Mouse (Mus musculus): ENCODE results near the gene Wdr95. TPM values are rescaled to one million over a fixed set of nuclear protein-coding genes. Genes with fewer than 3 reads are reported as not detected.

The Wdr95 gene
- polyA plus RNA-seq, 1 experiment from 2014 or later: 0.17 TPM

GRCm38 (mm10) chr5:149659414-149659780, 130.9 kb downstream of the Wdr95 start:
- H3K27ac ChIP-seq: no peak overlapping the region
- no peaks in the 10 kb centered on the region for H3K4me1 ChIP-seq
- no peak overlapping the region for H3K4me3 ChIP-seq (replicated peaks)
- 58% methylated on average over 9 of the region's 9 CpGs for WGBS
- H3K9me3 ChIP-seq: no peaks in the 10 kb centered on the region
- H3K4me2 ChIP-seq: no peak overlapping the region
- no peaks in the 10 kb centered on the region for H3K27me3 ChIP-seq (replicated peaks)
- no peaks in the 10 kb centered on the region for H3K36me3 ChIP-seq
- ATAC-seq (ENCODE audit: insufficient read depth, low FRiP score, low read depth): no peak
- no peak overlapping the region for H3K9ac ChIP-seq

- H3K4me1 ChIP-seq: no peaks in the 10 kb centered on the region
- no peaks in the 10 kb centered on the region for H3K27me3 ChIP-seq (replicated peaks)
- H3K9ac ChIP-seq: no peak overlapping the region
- H3K36me3 ChIP-seq: no peaks in the 10 kb centered on the region
- H3K4me2 ChIP-seq: no peak overlapping the region
- H3K9me3 ChIP-seq: no peaks in the 10 kb centered on the region
- H3K4me3 ChIP-seq (replicated peaks): no peak overlapping the region
- WGBS: 87% methylated on average over 6 of the region's 6 CpGs
- no peak overlapping the region for H3K27ac ChIP-seq
- ATAC-seq (ENCODE audit: insufficient read depth, low FRiP score, low read depth): no peak
Measured at GRCm38 (mm10) chr5:149661428-149661827, 132.9 kb downstream of the Wdr95 start.

Other genes starting within 250 kb of the Wdr95 start
- 2.8 TPM in 2 replicates for gene Medag, start 116.9 kb upstream of the Wdr95 start, polyA plus RNA-seq (2015; fragmentation: Nextera tagmentation; extraction: Ambion mirVana)
- gene Tex26, start 89.0 kb upstream of the Wdr95 start, polyA plus RNA-seq (2015; fragmentation: Nextera tagmentation; extraction: Ambion mirVana): 0.27 and 0.41 TPM in 2 replicates
- 52.2 and 54.1 TPM in 2 replicates for gene Hsph1, start 107.7 kb downstream of the Wdr95 start, polyA plus RNA-seq (2015; fragmentation: Nextera tagmentation; extraction: Ambion mirVana)
- 10.6 and 12.5 TPM in 2 replicates for gene B3glct, start 149.6 kb downstream of the Wdr95 start, polyA plus RNA-seq (2015; fragmentation: Nextera tagmentation; extraction: Ambion mirVana)

All from stomach, embryonic 15.5 days (tissue).